ENCODE assay signal across 12 mouse cellular contexts in genomic region chr7:140062307-140062706, GRCm38 (mm10). TPM values are rescaled to one million over a fixed set of nuclear protein-coding genes. Genes with fewer than 3 reads are reported as not detected.
DNase-seq lines count a peak whose midpoint lies in the region; ATAC-seq lines count a peak whose summit lies in the region.
"Had no signal": no experiment of that assay in that cellular context is flagged by ENCODE, and none has a peak within 500 bp of the region (broad histone marks: within the 10 kb centered on the region; RNA-seq: fewer than 3 reads in every experiment).

No protein-coding gene starts in this region.

- H3K27ac ChIP-seq in intestine, embryonic 16.5 days (ENCODE audit: low read length), result no peak overlapping the region
- H3K27ac ChIP-seq: limb, embryonic 15.5 days had no signal

- H3K9me3 ChIP-seq in intestine, embryonic 16.5 days (ENCODE audit: control insufficient read depth, low read length), result no peaks in the 10 kb centered on the region
- H3K9me3 ChIP-seq: limb, embryonic 15.5 days had no signal

- ATAC-seq in intestine, embryonic 16.5 days, result peak; percentile 69
- ATAC-seq in megakaryocyte-erythroid progenitor cell, adult 5-6 weeks (replicated peaks; ENCODE audit: low FRiP score, low TSS enrichment, poor library complexity, severe bottlenecking), result peak; percentile 50

- H3K27me3 ChIP-seq in intestine, embryonic 16.5 days (replicated peaks; ENCODE audit: control insufficient read depth, insufficient read depth, low read length), result peaks cover 70% of the 10 kb centered on the region

- no peak overlapping the region for H3K9ac ChIP-seq in intestine, embryonic 16.5 days (ENCODE audit: low read depth, low read length)
- H3K9ac ChIP-seq: limb, embryonic 15.5 days had no signal

- H3K4me3 ChIP-seq in intestine, embryonic 16.5 days (ENCODE audit: low read length), result no peak overlapping the region

- DNase-seq in adrenal gland, postnatal 14 days, result peak; percentile 50
- no peak for DNase-seq in adrenal gland, postnatal 25 days
- DNase-seq in right cerebral cortex, postnatal 4 days, result peak; percentile 55
- DNase-seq in right cerebral cortex, adult 2 months (ENCODE audit: low spot score in 2 of 2), result no peak
- no peak for DNase-seq in natural killer cell, adult 2 months (ENCODE audit: low spot score in 2 of 2)
- DNase-seq in gastrocnemius, adult 18-20 months (ENCODE audit: low spot score), result no peak

- no peaks in the 10 kb centered on the region for H3K36me3 ChIP-seq in intestine, embryonic 16.5 days (ENCODE audit: control insufficient read depth, insufficient read depth, low read length)
- H3K36me3 ChIP-seq: limb, embryonic 15.5 days had no signal

- 14% methylated on average over 11 of the region's 11 CpGs for WGBS in intestine, embryonic 16.5 days

- no peak overlapping the region for H3K4me2 ChIP-seq in intestine, embryonic 16.5 days (ENCODE audit: low read depth, low read length)

- H3K4me1 ChIP-seq in intestine, embryonic 16.5 days (ENCODE audit: control insufficient read depth, insufficient read depth, low read length), result no peaks in the 10 kb centered on the region; the same call in none of the 2 replicates

RNA-seq across cellular contexts. Expression of gene Msx3, which starts 13.4 kb away (rescaled TPM):
- not detected in 2 replicates for total RNA-seq in adrenal gland, postnatal 14 days (2021)
- not detected in 2 replicates for total RNA-seq in adrenal gland, postnatal 25 days (2021)
- polyA plus RNA-seq in intestine, embryonic 16.5 days (2015; fragmentation: Nextera tagmentation; extraction: Ambion mirVana), result not detected in 2 replicates
- not detected in 2 replicates for total RNA-seq in megakaryocyte-erythroid progenitor cell, adult 5-6 weeks (2014; fragmentation: Nextera tagmentation)
- not detected in 2 replicates for total RNA-seq in megakaryocyte-erythroid progenitor cell, adult 5-6 weeks (2017)
- not detected for total RNA-seq in gastrocnemius, adult 18-20 months (2021)
- polyA plus RNA-seq: embryonic facial prominence, embryonic 14.5 days; limb, embryonic 15.5 days; testis, adult 2 months had no signal

RNA-seq across cellular contexts. Expression of gene Caly, which starts 20.0 kb away (rescaled TPM):
- 6.8 and 7.7 TPM in 2 replicates for total RNA-seq in adrenal gland, postnatal 14 days (2021)
- total RNA-seq in adrenal gland, postnatal 25 days (2021), result 5.8 and 6.1 TPM in 2 replicates
- polyA plus RNA-seq in intestine, embryonic 16.5 days (2015; fragmentation: Nextera tagmentation; extraction: Ambion mirVana), result 3.0 and 3.1 TPM in 2 replicates
- not detected in 2 replicates for total RNA-seq in megakaryocyte-erythroid progenitor cell, adult 5-6 weeks (2014; fragmentation: Nextera tagmentation)
- not detected in 2 replicates for total RNA-seq in megakaryocyte-erythroid progenitor cell, adult 5-6 weeks (2017)
- under 1 TPM; 0.52 to 0.53 TPM for total RNA-seq in gastrocnemius, adult 18-20 months (2021)
- polyA plus RNA-seq: C2C12 had no signal

RNA-seq across cellular contexts. Expression of gene Tubgcp2, which starts 25.8 kb away (rescaled TPM):
- total RNA-seq in adrenal gland, postnatal 14 days (2021), result 27.2 and 28.0 TPM in 2 replicates
- 21.1 and 31.8 TPM in 2 replicates for total RNA-seq in adrenal gland, postnatal 25 days (2021)
- 34.3 and 35.3 TPM in 2 replicates for polyA plus RNA-seq in intestine, embryonic 16.5 days (2015; fragmentation: Nextera tagmentation; extraction: Ambion mirVana)
- total RNA-seq in megakaryocyte-erythroid progenitor cell, adult 5-6 weeks (2014; fragmentation: Nextera tagmentation), result 29.3 and 37.6 TPM in 2 replicates
- total RNA-seq in megakaryocyte-erythroid progenitor cell, adult 5-6 weeks (2017), result 38.2 and 41.2 TPM in 2 replicates
- 10 to 100 TPM; 23.2 to 23.6 TPM for total RNA-seq in gastrocnemius, adult 18-20 months (2021)

RNA-seq across cellular contexts. Expression of gene Zfp511, which starts 26.1 kb away (rescaled TPM):
- 16.3 and 18.2 TPM in 2 replicates for total RNA-seq in adrenal gland, postnatal 14 days (2021)
- 24.5 and 26.2 TPM in 2 replicates for total RNA-seq in adrenal gland, postnatal 25 days (2021)
- polyA plus RNA-seq in intestine, embryonic 16.5 days (2015; fragmentation: Nextera tagmentation; extraction: Ambion mirVana), result 31.7 and 32.8 TPM in 2 replicates
- total RNA-seq in megakaryocyte-erythroid progenitor cell, adult 5-6 weeks (2014; fragmentation: Nextera tagmentation), result 21.3 and 34.7 TPM in 2 replicates
- total RNA-seq in megakaryocyte-erythroid progenitor cell, adult 5-6 weeks (2017), result 22.0 and 26.9 TPM in 2 replicates
- total RNA-seq in gastrocnemius, adult 18-20 months (2021), result 1 to 10 TPM; 8.3 to 8.6 TPM

RNA-seq across cellular contexts. Expression of gene Prap1, which starts 30.9 kb away (rescaled TPM):
- total RNA-seq in adrenal gland, postnatal 14 days (2021), result not detected in 2 replicates
- total RNA-seq in adrenal gland, postnatal 25 days (2021), result not detected in 2 replicates
- 902 and 1,035 TPM in 2 replicates for polyA plus RNA-seq in intestine, embryonic 16.5 days (2015; fragmentation: Nextera tagmentation; extraction: Ambion mirVana)
- not detected in 2 replicates for total RNA-seq in megakaryocyte-erythroid progenitor cell, adult 5-6 weeks (2014; fragmentation: Nextera tagmentation)
- not detected in 2 replicates for total RNA-seq in megakaryocyte-erythroid progenitor cell, adult 5-6 weeks (2017)
- not detected for total RNA-seq in gastrocnemius, adult 18-20 months (2021)
- polyA plus RNA-seq: C2C12; limb, embryonic 15.5 days had no signal

Comparison
In these comparisons a context has a peak if more than half of its experiments do, and no peak if none do; other contexts are left out.
1. DNase-seq: peak in adrenal gland, postnatal 14 days (single experiment) and right cerebral cortex, postnatal 4 days (single experiment); none in adrenal gland, postnatal 25 days (single experiment), right cerebral cortex, adult 2 months (0 of 2), natural killer cell, adult 2 months (0 of 2) and gastrocnemius, adult 18-20 months (single experiment).